Mouse (Mus musculus): ENCODE measurements around the gene Prom2. TPM values are rescaled to one million over a fixed set of nuclear protein-coding genes. Genes with fewer than 3 reads are reported as not detected.
A peak's percentile ranks its signal among the peaks of the same experiment; 100 is the strongest.

The Prom2 gene
- polyA plus RNA-seq, 1 experiment, result 0.28 TPM

DNA sequence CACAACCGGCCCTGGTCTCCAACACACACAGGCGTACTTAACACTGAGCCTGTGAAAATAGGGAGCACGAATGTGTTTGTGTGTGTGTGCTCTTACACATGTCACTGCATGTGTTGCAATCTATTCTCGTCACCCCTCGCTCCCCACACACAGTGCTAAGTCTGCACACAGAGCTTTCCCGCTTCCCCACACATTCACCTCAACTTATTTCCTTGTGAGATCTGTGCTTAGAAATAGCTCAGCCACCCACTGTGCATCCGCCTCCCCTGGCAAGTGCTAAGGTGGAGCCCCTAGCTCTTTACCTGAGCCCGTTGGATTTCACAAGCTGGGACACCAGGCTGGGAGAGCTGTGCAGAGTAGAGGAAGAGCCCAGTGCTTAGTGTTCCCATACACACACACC, 42.5 kb downstream of the Prom2 start:
- 88% methylated on average over 8 of the region's 8 CpGs for WGBS
- no peak overlapping the region for H3K4me3 ChIP-seq (ENCODE audit: extremely low read depth, insufficient read depth, insufficient read length)
- TF ChIP-seq POLR2A (IDR thresholded peaks at IDR 0.05; ENCODE audit: low read depth, low read length) (no peak), CTCF (IDR thresholded peaks at IDR 0.05; ENCODE audit: extremely low read depth, insufficient read depth, insufficient read length, insufficient replicate concordance) (no peak)
- H3K36me3 ChIP-seq (ENCODE audit: control insufficient read depth, insufficient read depth, low read length), result no peaks in the 10 kb centered on the region
- H3K27me3 ChIP-seq (ENCODE audit: control insufficient read depth, insufficient read depth, low read length), result no peaks in the 10 kb centered on the region
- no peak for DNase-seq (ENCODE audit: low read depth in 1 of 2, low spot score in 2 of 2)
- H3K4me1 ChIP-seq (ENCODE audit: control insufficient read depth, insufficient read depth, insufficient read length), result no peaks in the 10 kb centered on the region
- H3K27ac ChIP-seq (ENCODE audit: insufficient read depth, low read length), result no peak overlapping the region

DNA sequence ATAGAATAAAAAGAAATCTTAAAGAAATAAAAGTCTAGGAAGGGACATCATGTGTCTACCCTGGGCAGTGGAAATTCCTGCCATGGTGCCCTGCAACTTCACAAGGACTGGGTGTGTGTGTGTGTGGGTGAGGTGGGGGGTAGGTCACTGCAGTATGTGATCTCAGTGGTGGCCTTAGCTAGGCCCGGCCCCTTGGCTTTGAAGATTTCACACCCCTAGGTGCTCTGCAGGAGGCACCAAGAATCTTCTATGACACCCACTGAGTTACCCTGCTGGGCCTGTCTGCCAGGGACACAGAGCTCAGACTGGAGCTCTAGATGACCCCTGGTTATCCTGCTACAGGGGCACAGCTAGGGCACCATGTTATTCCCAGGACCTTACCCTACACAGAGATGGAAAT, 44.9 kb downstream of the Prom2 start:
- Histone ChIP-seq H3K27ac (ENCODE audit: insufficient read depth, low read length) (no peak overlapping the region), H3K4me3 (ENCODE audit: extremely low read depth, insufficient read depth, insufficient read length) (no peak overlapping the region), H3K27me3 (ENCODE audit: control insufficient read depth, insufficient read depth, low read length) (no peaks in the 10 kb centered on the region), H3K4me1 (ENCODE audit: control insufficient read depth, insufficient read depth, insufficient read length) (no peaks in the 10 kb centered on the region), H3K36me3 (ENCODE audit: control insufficient read depth, insufficient read depth, low read length) (no peaks in the 10 kb centered on the region)
- TF ChIP-seq CTCF (IDR thresholded peaks at IDR 0.05; ENCODE audit: extremely low read depth, insufficient read depth, insufficient read length, insufficient replicate concordance), result no peak
- TF ChIP-seq POLR2A (IDR thresholded peaks at IDR 0.05; ENCODE audit: low read depth, low read length), result no peak
- 69% methylated on average over 1 of the region's 1 CpGs for WGBS
- DNase-seq (ENCODE audit: low read depth in 1 of 2, low spot score in 2 of 2), result no peak

DNA sequence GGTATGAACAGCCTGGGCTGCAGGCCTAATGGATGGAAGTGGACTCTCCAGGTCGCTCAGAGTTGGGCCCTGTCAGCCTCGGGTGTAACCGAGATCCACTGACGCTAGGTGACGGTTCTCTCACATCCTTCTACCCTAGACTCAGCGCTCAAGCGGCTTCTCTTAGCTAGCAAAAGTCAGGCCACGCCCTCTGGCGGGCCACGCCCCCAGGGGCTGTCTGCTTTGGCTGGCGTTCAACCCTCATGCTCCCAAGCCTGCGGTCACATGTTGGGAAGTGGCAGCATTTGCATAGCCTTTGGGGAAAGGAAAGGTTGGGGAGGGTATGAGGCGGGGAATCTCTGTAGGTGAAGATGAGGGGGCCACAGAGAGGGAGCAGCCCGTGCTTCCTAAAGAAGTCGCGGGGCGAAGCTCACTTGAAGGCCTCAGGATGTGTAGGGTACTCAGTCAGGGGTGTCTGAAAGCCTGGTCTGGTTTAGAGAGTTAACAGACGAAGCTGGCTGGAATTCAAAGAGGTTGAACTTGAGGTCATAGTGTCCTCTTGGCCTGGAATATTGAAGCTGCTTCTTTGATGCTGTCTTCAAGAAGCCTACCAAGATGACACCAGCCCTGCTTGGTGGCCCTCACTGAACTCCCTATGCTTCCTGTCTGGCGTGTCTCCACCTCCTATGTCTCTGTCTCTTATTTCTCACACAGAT, 56.6 kb downstream of the Prom2 start:
- Histone ChIP-seq H3K27ac (ENCODE audit: insufficient read depth, low read length) (no peak overlapping the region), H3K36me3 (ENCODE audit: control insufficient read depth, insufficient read depth, low read length) (no peaks in the 10 kb centered on the region), H3K27me3 (ENCODE audit: control insufficient read depth, insufficient read depth, low read length) (peaks cover 6% of the 10 kb centered on the region; the same call in 1 of the 2 replicates), H3K4me1 (ENCODE audit: control insufficient read depth, insufficient read depth, insufficient read length) (peaks cover 4% of the 10 kb centered on the region; the same call in 1 of the 2 replicates), H3K4me3 (ENCODE audit: extremely low read depth, insufficient read depth, insufficient read length) (no peak overlapping the region)
- 11% methylated on average over 19 of the region's 19 CpGs for WGBS
- DNase-seq (ENCODE audit: low read depth in 1 of 2, low spot score in 2 of 2), result peak in 1 of 2 experiments; percentile 11
- TF ChIP-seq CTCF (IDR thresholded peaks at IDR 0.05; ENCODE audit: extremely low read depth, insufficient read depth, insufficient read length, insufficient replicate concordance) (no peak), POLR2A (IDR thresholded peaks at IDR 0.05; ENCODE audit: low read depth, low read length) (no peak)

DNA sequence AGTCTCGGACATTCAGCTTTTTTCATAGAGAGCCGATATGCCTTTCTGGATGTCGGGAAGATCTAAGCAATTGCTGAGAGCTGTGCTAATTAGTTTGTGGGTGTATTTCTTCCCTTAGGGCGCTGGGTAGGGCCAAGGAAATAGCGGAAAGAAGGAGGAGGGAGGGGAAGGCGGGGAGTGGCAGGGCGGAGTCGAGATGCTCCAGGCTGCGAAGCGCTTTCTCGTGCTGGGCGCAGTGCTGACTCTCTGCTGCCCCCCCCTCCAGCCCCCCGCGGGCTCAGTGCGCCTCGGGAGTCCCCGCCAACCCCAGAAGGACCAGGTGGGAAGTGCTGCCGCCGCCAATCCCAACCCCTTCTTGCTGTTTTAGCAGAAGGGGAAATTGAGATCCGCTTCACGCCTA, 58.3 kb downstream of the Prom2 start:
- H3K27ac ChIP-seq (ENCODE audit: insufficient read depth, low read length), result no peak overlapping the region
- TF ChIP-seq POLR2A (IDR thresholded peaks at IDR 0.05; ENCODE audit: low read depth, low read length) (no peak), CTCF (IDR thresholded peaks at IDR 0.05; ENCODE audit: extremely low read depth, insufficient read depth, insufficient read length, insufficient replicate concordance) (no peak)
- H3K27me3 ChIP-seq (ENCODE audit: control insufficient read depth, insufficient read depth, low read length), result peaks cover 6% of the 10 kb centered on the region; the same call in 1 of the 2 replicates
- H3K36me3 ChIP-seq (ENCODE audit: control insufficient read depth, insufficient read depth, low read length), result no peaks in the 10 kb centered on the region
- DNase-seq (ENCODE audit: low read depth in 1 of 2, low spot score in 2 of 2), result no peak
- WGBS, result 1% methylated on average over 21 of the region's 21 CpGs
- 0 out of 2 replicates have a peak overlapping the region, but pooled peaks have one; percentile 9 for H3K4me3 ChIP-seq (ENCODE audit: extremely low read depth, insufficient read depth, insufficient read length)
- H3K4me1 ChIP-seq (ENCODE audit: control insufficient read depth, insufficient read depth, insufficient read length), result peaks cover 4% of the 10 kb centered on the region; the same call in 1 of the 2 replicates

DNA sequence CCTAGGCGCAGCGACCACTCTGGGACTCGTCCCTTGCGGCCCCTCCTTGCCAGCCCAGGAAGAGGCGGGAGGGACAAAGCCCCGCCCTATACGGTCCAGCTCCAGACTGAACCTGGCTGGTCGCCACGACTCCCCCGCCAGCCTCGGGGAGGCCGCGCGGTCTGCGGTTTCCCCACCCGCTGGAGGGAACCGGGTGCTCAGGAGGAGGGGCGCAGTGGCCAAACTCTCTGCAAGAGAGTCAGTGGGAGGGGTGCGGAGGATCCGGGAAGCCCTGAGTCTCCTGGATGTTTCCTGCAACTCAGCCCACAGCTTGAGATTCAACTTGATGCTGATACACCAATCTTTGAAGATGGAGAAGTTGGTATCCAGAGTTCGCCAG, 58.7 kb downstream of the Prom2 start:
- H3K27me3 ChIP-seq (ENCODE audit: control insufficient read depth, insufficient read depth, low read length), result peaks cover 6% of the 10 kb centered on the region; the same call in 1 of the 2 replicates
- H3K4me1 ChIP-seq (ENCODE audit: control insufficient read depth, insufficient read depth, insufficient read length), result peaks cover 4% of the 10 kb centered on the region; the same call in 1 of the 2 replicates
- H3K27ac ChIP-seq (ENCODE audit: insufficient read depth, low read length), result no peak overlapping the region
- DNase-seq (ENCODE audit: low read depth in 1 of 2, low spot score in 2 of 2), result peak in 1 of 2 experiments; percentile 14
- H3K36me3 ChIP-seq (ENCODE audit: control insufficient read depth, insufficient read depth, low read length), result no peaks in the 10 kb centered on the region
- H3K4me3 ChIP-seq (ENCODE audit: extremely low read depth, insufficient read depth, insufficient read length), result peak overlapping the region; percentile 12; the same call in 1 of the 2 replicates
- 2% methylated on average over 21 of the region's 21 CpGs for WGBS
- TF ChIP-seq POLR2A (IDR thresholded peaks at IDR 0.05; ENCODE audit: low read depth, low read length) (no peak), CTCF (IDR thresholded peaks at IDR 0.05; ENCODE audit: extremely low read depth, insufficient read depth, insufficient read length, insufficient replicate concordance) (no peak)

DNA sequence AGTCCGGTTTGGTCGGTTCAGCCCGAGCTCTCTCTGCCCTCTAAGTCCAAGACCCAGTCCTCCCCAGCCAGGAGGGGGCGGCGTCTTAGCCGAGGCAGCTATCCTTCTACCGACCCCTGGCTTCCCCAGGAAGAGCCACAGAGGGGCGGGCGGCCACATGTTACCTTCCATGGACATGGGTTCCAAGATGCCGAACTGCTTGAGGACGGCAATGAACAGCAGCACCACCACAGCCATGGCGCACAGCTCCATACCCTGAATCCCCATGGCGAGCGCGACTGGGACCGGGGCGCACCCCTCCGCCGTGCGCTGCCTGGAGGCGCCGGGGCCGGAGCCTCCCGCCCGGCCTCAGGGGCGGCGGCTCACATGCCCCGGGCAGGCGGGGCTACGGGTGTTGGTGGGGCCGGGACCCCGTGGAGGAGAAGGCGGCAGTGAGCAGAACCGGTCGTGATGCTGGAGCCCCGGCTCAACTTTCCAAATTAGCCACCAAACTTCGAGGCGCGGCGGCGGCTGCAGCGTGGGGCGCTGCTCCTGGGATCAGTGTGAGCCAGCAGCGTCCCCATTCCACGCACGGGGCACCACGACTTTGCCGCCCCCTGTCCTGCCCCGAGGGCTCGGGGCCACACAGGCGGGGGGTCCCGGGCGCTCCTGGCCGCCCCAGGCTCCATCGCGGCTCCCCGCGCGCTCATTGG, 59.3 kb downstream of the Prom2 start:
- H3K4me3 ChIP-seq (ENCODE audit: extremely low read depth, insufficient read depth, insufficient read length), result peak overlapping the region; percentile 12; the same call in 1 of the 2 replicates
- peaks cover 6% of the 10 kb centered on the region; the same call in 1 of the 2 replicates for H3K27me3 ChIP-seq (ENCODE audit: control insufficient read depth, insufficient read depth, low read length)
- peaks cover 4% of the 10 kb centered on the region; the same call in 1 of the 2 replicates for H3K4me1 ChIP-seq (ENCODE audit: control insufficient read depth, insufficient read depth, insufficient read length)
- no peaks in the 10 kb centered on the region for H3K36me3 ChIP-seq (ENCODE audit: control insufficient read depth, insufficient read depth, low read length)
- DNase-seq (ENCODE audit: low read depth in 1 of 2, low spot score in 2 of 2), result no peak
- H3K27ac ChIP-seq (ENCODE audit: insufficient read depth, low read length), result no peak overlapping the region
- TF ChIP-seq CTCF (IDR thresholded peaks at IDR 0.05; ENCODE audit: extremely low read depth, insufficient read depth, insufficient read length, insufficient replicate concordance) (no peak), POLR2A (IDR thresholded peaks at IDR 0.05; ENCODE audit: low read depth, low read length) (no peak)
- WGBS, result 1% methylated on average over 55 of the region's 59 CpGs

All from spleen, adult 2 months (tissue).